Mouse (Mus musculus): ENCODE measurements around the gene Poc1a. TPM values are rescaled to one million over a fixed set of nuclear protein-coding genes. Genes with fewer than 3 reads are reported as not detected.

Poc1a gene
- polyA plus RNA-seq, 1 experiment = 20.6 TPM

DNA sequence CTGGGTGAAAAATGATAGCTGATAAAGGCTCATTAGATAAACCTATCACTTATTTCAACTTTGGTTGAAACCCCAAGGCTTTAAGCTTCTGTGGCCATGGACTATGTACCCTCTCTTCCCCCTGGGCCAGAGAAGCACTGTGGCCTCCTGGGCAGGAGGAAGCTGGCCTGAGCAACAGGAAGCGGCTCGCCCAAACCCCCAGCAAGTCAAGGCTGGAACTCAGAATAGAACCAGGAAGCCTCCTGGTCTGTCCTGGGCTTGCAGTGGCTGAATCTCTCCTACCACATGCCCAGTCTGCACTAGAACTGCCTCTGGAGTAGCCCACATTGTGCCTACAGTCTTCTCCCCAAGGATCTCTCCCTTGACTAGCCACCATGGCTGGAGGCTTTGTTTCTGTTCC lies 27.7 kb downstream of the Poc1a start:
- Histone ChIP-seq H3K36me3 (ENCODE audit: control insufficient read depth, insufficient read depth) (no peaks in the 10 kb centered on the region), H3K79me2 (ENCODE audit: control insufficient read depth, insufficient read depth) (no peaks in the 10 kb centered on the region), H3ac (ENCODE audit: control insufficient read depth, insufficient read length, low read depth) (no peak overlapping the region), H3K27me3 (ENCODE audit: control insufficient read depth, insufficient read depth, insufficient read length) (no peaks in the 10 kb centered on the region), H3K4me3 (ENCODE audit: insufficient read depth, poor library complexity, severe bottlenecking) (no peak overlapping the region), H3K79me3 (ENCODE audit: low read depth) (no peaks in the 10 kb centered on the region)
- TF ChIP-seq MYOD1 (IDR thresholded peaks at IDR 0.05; ENCODE audit: control insufficient read depth, insufficient read length, low read depth) (no peak), CEBPB (IDR thresholded peaks at IDR 0.05; ENCODE audit: low read depth) (no peak), MAX (IDR thresholded peaks at IDR 0.05) (no peak), USF1 (IDR thresholded peaks at IDR 0.05; ENCODE audit: low read depth) (no peak), MYOG (IDR thresholded peaks at IDR 0.05; ENCODE audit: control insufficient read depth, extremely low read depth, insufficient read length) (no peak), FOSL1 (IDR thresholded peaks at IDR 0.05; ENCODE audit: insufficient read depth, low read length, poor library complexity, severe bottlenecking) (no peak)

DNA sequence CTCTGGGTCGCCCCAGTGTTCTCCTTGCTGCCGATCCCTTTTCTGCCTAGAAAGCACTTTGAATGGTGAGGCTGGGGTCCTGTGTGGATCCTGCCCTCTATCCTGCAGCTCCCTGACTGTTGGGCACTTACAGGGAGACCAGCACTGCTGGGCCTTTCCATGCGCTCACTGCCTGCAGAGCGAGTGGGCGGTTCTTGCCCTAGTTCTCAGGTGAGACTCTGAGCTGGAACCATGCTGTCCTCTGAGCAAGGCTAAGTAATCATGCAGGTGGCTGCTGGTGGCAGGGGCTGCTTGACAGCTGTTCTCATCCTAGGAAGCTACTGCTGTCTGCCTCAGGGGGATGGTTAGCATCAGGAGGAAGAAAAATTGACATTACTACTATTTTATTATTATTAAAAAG lies 28.1 kb downstream of the Poc1a start:
- no peaks in the 10 kb centered on the region for H3K79me2 ChIP-seq (ENCODE audit: control insufficient read depth, insufficient read depth)
- H3ac ChIP-seq (ENCODE audit: control insufficient read depth, insufficient read length, low read depth) = no peak overlapping the region
- TF ChIP-seq MYOG (IDR thresholded peaks at IDR 0.05; ENCODE audit: control insufficient read depth, extremely low read depth, insufficient read length) (no peak), CEBPB (IDR thresholded peaks at IDR 0.05; ENCODE audit: low read depth) (no peak), MYOD1 (IDR thresholded peaks at IDR 0.05; ENCODE audit: control insufficient read depth, insufficient read length, low read depth) (no peak), USF1 (IDR thresholded peaks at IDR 0.05; ENCODE audit: low read depth) (no peak), FOSL1 (IDR thresholded peaks at IDR 0.05; ENCODE audit: insufficient read depth, low read length, poor library complexity, severe bottlenecking) (no peak), CTCF (IDR thresholded peaks at IDR 0.05; ENCODE audit: control insufficient read depth, insufficient read depth, insufficient read length) (no peak), MAX (IDR thresholded peaks at IDR 0.05) (no peak)
- H3K4me3 ChIP-seq (ENCODE audit: insufficient read depth, poor library complexity, severe bottlenecking) = no peak overlapping the region
- H3K79me3 ChIP-seq (ENCODE audit: low read depth) = no peaks in the 10 kb centered on the region
- no peaks in the 10 kb centered on the region for H3K27me3 ChIP-seq (ENCODE audit: control insufficient read depth, insufficient read depth, insufficient read length)
- H3K36me3 ChIP-seq (ENCODE audit: control insufficient read depth, insufficient read depth) = no peaks in the 10 kb centered on the region

- no peaks in the 10 kb centered on the region for H3K27me3 ChIP-seq (ENCODE audit: control insufficient read depth, insufficient read depth, insufficient read length)
- no peaks in the 10 kb centered on the region for H3K79me3 ChIP-seq (ENCODE audit: low read depth)
- TF ChIP-seq CTCF (IDR thresholded peaks at IDR 0.05; ENCODE audit: control insufficient read depth, insufficient read depth, insufficient read length) (no peak), CEBPB (IDR thresholded peaks at IDR 0.05; ENCODE audit: low read depth) (no peak), FOSL1 (IDR thresholded peaks at IDR 0.05; ENCODE audit: insufficient read depth, low read length, poor library complexity, severe bottlenecking) (no peak), MAX (IDR thresholded peaks at IDR 0.05) (no peak), MYOG (IDR thresholded peaks at IDR 0.05; ENCODE audit: control insufficient read depth, extremely low read depth, insufficient read length) (no peak), USF1 (IDR thresholded peaks at IDR 0.05; ENCODE audit: low read depth) (no peak), MYOD1 (IDR thresholded peaks at IDR 0.05; ENCODE audit: control insufficient read depth, insufficient read length, low read depth) (no peak)
- H3K36me3 ChIP-seq (ENCODE audit: control insufficient read depth, insufficient read depth) = no peaks in the 10 kb centered on the region
- no peak overlapping the region for H3ac ChIP-seq (ENCODE audit: control insufficient read depth, insufficient read length, low read depth)
- H3K79me2 ChIP-seq (ENCODE audit: control insufficient read depth, insufficient read depth) = no peaks in the 10 kb centered on the region
- no peak overlapping the region for H3K4me3 ChIP-seq (ENCODE audit: insufficient read depth, poor library complexity, severe bottlenecking)
Observed at GRCm38 (mm10) chr9:106309859-106310258, 29.0 kb downstream of the Poc1a start.

DNA sequence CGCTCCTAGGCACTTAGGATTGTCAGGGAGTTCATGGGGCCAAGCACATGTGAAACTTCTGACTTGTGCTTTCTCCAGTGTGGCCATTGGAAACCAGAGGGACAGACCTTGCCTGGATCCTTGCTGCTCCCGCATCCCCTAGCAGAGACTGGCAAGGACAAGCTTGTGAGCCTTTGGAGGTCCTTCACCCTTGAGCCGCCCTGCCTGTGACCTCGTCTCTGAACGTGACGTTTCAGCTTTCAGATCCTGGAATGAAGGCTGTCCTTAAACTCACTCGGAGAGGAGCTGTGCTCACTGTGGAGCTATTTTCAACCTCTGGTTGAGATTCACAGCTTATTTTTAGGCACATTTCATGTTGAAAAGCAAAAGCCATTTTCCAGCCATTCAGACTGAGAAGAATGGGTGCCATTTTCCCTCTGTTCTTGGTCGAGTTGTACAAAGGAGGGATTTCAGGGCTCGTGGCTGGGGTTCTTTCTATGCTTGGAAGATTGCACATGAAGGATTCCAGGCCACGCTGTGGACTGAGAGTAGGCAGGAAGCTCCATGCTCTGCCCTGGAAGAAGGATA lies 30.8 kb downstream of the Poc1a start:
- Histone ChIP-seq H3K36me3 (ENCODE audit: control insufficient read depth, insufficient read depth) (no peaks in the 10 kb centered on the region), H3K4me3 (ENCODE audit: insufficient read depth, poor library complexity, severe bottlenecking) (no peak overlapping the region), H3K79me2 (ENCODE audit: control insufficient read depth, insufficient read depth) (no peaks in the 10 kb centered on the region), H3ac (ENCODE audit: control insufficient read depth, insufficient read length, low read depth) (no peak overlapping the region), H3K27me3 (ENCODE audit: control insufficient read depth, insufficient read depth, insufficient read length) (no peaks in the 10 kb centered on the region), H3K79me3 (ENCODE audit: low read depth) (no peaks in the 10 kb centered on the region)
- TF ChIP-seq CEBPB (IDR thresholded peaks at IDR 0.05; ENCODE audit: low read depth) = no peak
- TF ChIP-seq CTCF (IDR thresholded peaks at IDR 0.05; ENCODE audit: control insufficient read depth, insufficient read depth, insufficient read length) = no peak
- TF ChIP-seq USF1 (IDR thresholded peaks at IDR 0.05; ENCODE audit: low read depth) = no peak
- TF ChIP-seq MYOD1 (IDR thresholded peaks at IDR 0.05; ENCODE audit: control insufficient read depth, insufficient read length, low read depth) = no peak
- TF ChIP-seq MYOG (IDR thresholded peaks at IDR 0.05; ENCODE audit: control insufficient read depth, extremely low read depth, insufficient read length) = no peak
- no peak for TF ChIP-seq FOSL1 (IDR thresholded peaks at IDR 0.05; ENCODE audit: insufficient read depth, low read length, poor library complexity, severe bottlenecking)
- no peak for TF ChIP-seq MAX (IDR thresholded peaks at IDR 0.05)

DNA sequence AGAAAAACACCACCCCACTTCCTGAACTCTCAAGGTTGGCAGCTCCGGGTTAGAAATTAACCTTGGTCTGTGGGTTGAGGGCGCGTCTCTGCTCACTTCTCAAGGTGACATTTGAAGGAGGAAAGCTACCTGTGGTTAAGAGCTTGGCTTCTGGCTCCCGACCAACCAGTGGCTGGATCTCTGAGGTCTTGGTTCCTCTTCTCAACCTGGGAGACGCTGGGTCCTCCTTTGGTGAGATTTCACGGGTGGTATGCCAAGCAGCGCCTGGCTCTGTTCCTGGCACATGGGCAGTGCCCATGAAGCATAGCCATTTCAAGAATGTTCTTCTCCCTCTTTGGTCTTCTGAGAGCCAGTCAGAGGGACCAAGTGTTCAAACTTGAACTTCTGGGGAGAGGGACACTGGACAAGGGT lies 32.1 kb downstream of the Poc1a start:
- no peak for TF ChIP-seq MYOD1 (IDR thresholded peaks at IDR 0.05; ENCODE audit: control insufficient read depth, insufficient read length, low read depth)
- no peaks in the 10 kb centered on the region for H3K79me2 ChIP-seq (ENCODE audit: control insufficient read depth, insufficient read depth)
- no peaks in the 10 kb centered on the region for H3K79me3 ChIP-seq (ENCODE audit: low read depth)
- no peaks in the 10 kb centered on the region for H3K27me3 ChIP-seq (ENCODE audit: control insufficient read depth, insufficient read depth, insufficient read length)
- H3ac ChIP-seq (ENCODE audit: control insufficient read depth, insufficient read length, low read depth) = no peak overlapping the region
- no peaks in the 10 kb centered on the region for H3K36me3 ChIP-seq (ENCODE audit: control insufficient read depth, insufficient read depth)
- H3K4me3 ChIP-seq (ENCODE audit: insufficient read depth, poor library complexity, severe bottlenecking) = no peak overlapping the region

DNA sequence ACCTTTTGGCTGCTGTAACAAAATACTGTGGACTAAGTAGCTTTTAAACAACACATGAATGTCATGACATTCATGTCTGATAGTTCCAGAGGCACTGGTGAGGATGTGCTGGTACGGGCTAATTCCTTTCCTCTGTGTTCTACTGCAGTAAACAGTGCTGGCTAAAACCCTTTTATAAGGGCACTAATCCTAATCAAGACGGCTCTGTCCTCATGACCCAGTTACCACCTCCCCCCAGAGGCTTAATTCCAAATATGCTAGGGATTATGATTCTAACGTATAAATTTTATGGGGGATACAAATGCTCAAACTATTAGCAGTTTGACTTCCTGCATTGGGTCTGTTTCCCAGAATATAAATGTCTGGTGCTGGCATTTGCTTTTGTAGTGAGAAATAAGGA lies 33.3 kb downstream of the Poc1a start:
- Histone ChIP-seq H3K36me3 (ENCODE audit: control insufficient read depth, insufficient read depth) (no peaks in the 10 kb centered on the region), H3K79me2 (ENCODE audit: control insufficient read depth, insufficient read depth) (no peaks in the 10 kb centered on the region), H3K79me3 (ENCODE audit: low read depth) (no peaks in the 10 kb centered on the region), H3K4me3 (ENCODE audit: insufficient read depth, poor library complexity, severe bottlenecking) (no peak overlapping the region), H3ac (ENCODE audit: control insufficient read depth, insufficient read length, low read depth) (no peak overlapping the region), H3K27me3 (ENCODE audit: control insufficient read depth, insufficient read depth, insufficient read length) (no peaks in the 10 kb centered on the region)
- no peak for TF ChIP-seq CTCF (IDR thresholded peaks at IDR 0.05; ENCODE audit: control insufficient read depth, insufficient read depth, insufficient read length)
- TF ChIP-seq CEBPB (IDR thresholded peaks at IDR 0.05; ENCODE audit: low read depth) = no peak
- no peak for TF ChIP-seq MAX (IDR thresholded peaks at IDR 0.05)
- no peak for TF ChIP-seq USF1 (IDR thresholded peaks at IDR 0.05; ENCODE audit: low read depth)
- no peak for TF ChIP-seq MYOG (IDR thresholded peaks at IDR 0.05; ENCODE audit: control insufficient read depth, extremely low read depth, insufficient read length)
- TF ChIP-seq FOSL1 (IDR thresholded peaks at IDR 0.05; ENCODE audit: insufficient read depth, low read length, poor library complexity, severe bottlenecking) = no peak
- TF ChIP-seq MYOD1 (IDR thresholded peaks at IDR 0.05; ENCODE audit: control insufficient read depth, insufficient read length, low read depth) = no peak
